Mouse (Mus musculus) T-cell, adult 2 months (primary cell): ENCODE data around the gene Mmp13.
"Not testable (repeated sequence)": the region's sequence is repeated elsewhere in the genome, so short reads cannot be mapped to it uniquely, and the experiment has no call there.

Source experiments
- DNase-seq: peaks from one replicate; pipeline ENCODE4 v3.0.0; 2022; ENCODE audit warnings: low spot score

The Mmp13 gene

DNA sequence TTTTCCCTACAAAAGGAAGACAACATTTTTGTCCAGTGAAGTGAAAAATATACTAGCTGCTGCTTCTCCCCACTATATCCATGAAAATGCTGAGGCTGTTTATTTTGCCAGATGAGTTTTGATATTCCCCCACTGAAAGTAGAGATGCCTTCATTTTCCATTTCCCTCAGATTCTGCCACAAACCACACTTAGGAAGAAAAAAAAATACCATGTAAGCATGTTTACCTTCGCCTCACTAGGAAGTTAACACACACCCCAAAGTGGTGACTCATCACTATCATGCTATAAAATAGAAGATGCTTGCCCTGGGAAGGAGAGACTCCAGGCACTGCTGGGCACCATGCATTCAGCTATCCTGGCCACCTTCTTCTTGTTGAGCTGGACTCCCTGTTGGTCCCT lies at the start of gene Mmp13:
Gene Mmp13, plus strand, starts transcription at position 301 of the 400 bp plus-strand sequence.
- DNase-seq = no peak

DNA sequence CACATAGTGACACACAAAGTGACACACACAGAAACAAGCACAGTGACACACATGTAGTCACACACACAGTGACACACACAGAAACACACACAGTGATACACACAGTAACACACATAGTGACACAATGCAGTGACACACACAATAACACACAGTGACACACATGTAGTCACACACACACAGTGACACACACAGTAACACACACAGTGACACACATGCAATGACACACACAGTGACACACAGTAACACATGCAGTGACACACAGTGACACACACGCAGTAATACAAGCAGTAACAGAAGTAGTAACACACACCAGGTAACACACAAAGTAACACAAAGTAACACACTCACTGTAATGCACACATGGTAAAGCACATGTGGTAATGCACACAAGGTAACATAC lies 33.7 kb upstream of the Mmp13 start:
- DNase-seq = no peak

DNA sequence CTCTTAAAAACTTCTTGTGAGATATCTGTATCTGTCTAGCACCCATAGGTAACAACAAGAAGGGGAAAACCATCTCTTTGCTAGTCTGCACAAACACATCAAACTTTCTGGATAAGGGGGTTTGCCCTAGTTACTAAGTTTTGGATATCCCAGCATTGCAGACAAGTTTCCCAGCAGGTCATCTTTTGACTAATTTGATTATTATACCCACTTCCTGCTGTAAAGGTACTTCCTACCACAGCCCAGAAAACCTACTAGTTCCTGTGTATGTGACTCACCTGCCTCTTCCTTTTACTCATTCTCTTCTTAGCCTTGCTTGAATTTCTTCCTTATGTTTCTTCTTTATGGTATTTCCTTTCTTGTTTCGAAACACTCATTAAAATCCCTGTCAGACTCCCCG lies 32.3 kb upstream of the Mmp13 start:
- no peak for DNase-seq

GRCm38 (mm10) chr9:7252797-7253654 lies 19.3 kb upstream of the Mmp13 start:
- no peak for DNase-seq

DNA sequence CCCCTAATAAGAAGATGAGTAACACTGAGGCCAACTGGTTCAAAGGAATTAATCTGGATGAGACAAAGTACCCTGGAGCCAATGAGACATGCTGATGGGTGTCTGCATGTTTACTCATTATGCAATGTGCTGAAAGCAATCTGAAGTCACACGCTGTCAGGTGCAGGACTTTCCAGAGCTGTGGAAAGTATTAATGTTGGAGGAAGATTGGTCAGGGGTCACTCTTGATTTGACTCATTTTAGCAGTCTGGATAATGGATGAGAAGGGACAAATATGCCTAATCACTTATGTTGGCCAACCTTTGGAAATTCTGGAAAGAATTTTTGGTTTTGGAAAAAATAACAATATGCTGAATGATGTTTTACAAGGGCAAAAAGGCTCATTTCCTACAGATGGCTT lies 10.6 kb upstream of the Mmp13 start:
- no peak for DNase-seq

DNA sequence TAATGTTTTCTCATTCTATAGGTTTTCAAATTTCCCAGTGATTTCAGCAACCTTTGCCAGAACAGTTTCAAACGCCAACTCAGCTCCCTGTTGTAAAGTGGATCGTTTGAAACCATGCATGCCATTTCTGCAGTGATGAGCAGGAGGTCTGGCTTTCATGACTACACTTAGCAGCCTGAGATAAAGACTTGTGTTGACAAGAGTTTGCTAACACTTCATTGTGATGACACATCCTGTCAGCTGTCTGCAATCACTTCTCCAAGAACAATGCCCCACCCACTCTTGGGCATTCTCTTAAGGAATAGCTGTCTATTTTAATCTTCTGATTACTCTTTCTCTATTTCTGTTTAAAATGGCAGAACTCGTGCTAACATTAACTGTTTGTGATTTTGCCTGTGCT lies 2.2 kb upstream of the Mmp13 start:
- DNase-seq = no peak

- no peak for DNase-seq
Measured at GRCm38 (mm10) chr9:7282565-7283302, 10.4 kb downstream of the Mmp13 start.

GRCm38 (mm10) chr9:7283303-7283684 lies 11.0 kb downstream of the Mmp13 start:
- not testable (repeated sequence) for DNase-seq

DNA sequence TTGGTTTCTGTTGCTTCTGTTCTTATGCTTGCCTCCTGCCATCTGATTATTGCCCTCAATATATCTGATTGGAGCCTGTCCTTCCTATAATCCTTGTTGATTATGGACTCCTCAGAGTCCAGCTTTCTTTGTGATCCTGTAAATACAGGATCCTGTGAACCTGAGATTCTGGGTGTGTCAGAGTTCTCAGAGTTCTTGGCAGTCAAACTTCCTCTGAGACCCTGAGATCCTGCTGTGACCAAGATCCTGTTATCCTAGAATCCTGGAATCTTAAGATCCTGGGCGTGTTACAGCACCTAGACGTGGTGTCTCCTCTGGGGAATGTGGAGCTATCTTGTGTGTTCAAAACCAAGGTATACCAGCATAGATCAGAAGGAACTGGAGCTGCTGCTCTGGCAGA lies 17.2 kb downstream of the Mmp13 start:
- no peak for DNase-seq

- no peak for DNase-seq
Measured at GRCm38 (mm10) chr9:7289901-7290300, 17.6 kb downstream of the Mmp13 start.

- no peak for DNase-seq
Measured at GRCm38 (mm10) chr9:7292132-7292531, 19.8 kb downstream of the Mmp13 start.

GRCm38 (mm10) chr9:7331847-7332246 lies 59.5 kb downstream of the Mmp13 start:
- no peak for DNase-seq
